Mouse (Mus musculus) bone marrow, adult 2 months (tissue): ENCODE measurements around the gene Dpep1. TPM values are rescaled to one million over a fixed set of nuclear protein-coding genes. Genes with fewer than 3 reads are reported as not detected.

Source experiments
- H3K27ac ChIP-seq: fragments of 200-500 bp; 2 replicates; pipeline ENCODE4 v1.5.1; 2012; ENCODE audit warnings: low read depth, mild to moderate bottlenecking, control low read depth, inconsistent platforms, low read length; ENCODE audit not compliant: control insufficient read depth, poor library complexity, insufficient read depth
- H3K4me1 ChIP-seq: fragments of 200-500 bp; 2 replicates; pipeline ENCODE4 v1.6.1; 2011; ENCODE audit warnings: low read length; ENCODE audit not compliant: control insufficient read depth, insufficient read depth
- H3K4me3 ChIP-seq: fragments of 200-500 bp; replicated peaks from 2 replicates; pipeline ENCODE3; 2011; ENCODE audit warnings: mild to moderate bottlenecking, low read depth, low read length, control low read depth; ENCODE audit not compliant: control insufficient read depth
- CTCF ChIP-seq: fragments of 200-500 bp; IDR thresholded peaks from 2 replicates; pipeline ENCODE4 v1.5.1; 2011; ENCODE audit warnings: low read length, control low read depth; ENCODE audit not compliant: control insufficient read depth, insufficient read depth
- POLR2A ChIP-seq: fragments of 200-500 bp; IDR thresholded peaks from 2 replicates; pipeline ENCODE4 v1.6.1; 2011; ENCODE audit warnings: low read depth, mild to moderate bottlenecking, control low read depth, low read length, borderline replicate concordance; ENCODE audit not compliant: control insufficient read depth
- WGBS: fragments of 180-500 bp; shearing (Covaris S2); methylation state at CpG from one replicate; pipeline ENCODE4 v1.1.7; 2018; 5-methylcytosine and 5-hydroxymethylcytosine counted together
- polyA plus RNA-seq: library from polyadenylated mRNA; stranded (reverse); fragments of >200 nt; gene quantifications from 2 replicates; pipeline ENCODE4 v1.2.4, GENCODE M21; 2011; ENCODE audit warnings: low replicate concordance; ENCODE audit not compliant: missing spikeins, insufficient read depth, insufficient read length

The Dpep1 gene
- 9.7 and 14.2 TPM in 2 replicates for polyA plus RNA-seq

DNA sequence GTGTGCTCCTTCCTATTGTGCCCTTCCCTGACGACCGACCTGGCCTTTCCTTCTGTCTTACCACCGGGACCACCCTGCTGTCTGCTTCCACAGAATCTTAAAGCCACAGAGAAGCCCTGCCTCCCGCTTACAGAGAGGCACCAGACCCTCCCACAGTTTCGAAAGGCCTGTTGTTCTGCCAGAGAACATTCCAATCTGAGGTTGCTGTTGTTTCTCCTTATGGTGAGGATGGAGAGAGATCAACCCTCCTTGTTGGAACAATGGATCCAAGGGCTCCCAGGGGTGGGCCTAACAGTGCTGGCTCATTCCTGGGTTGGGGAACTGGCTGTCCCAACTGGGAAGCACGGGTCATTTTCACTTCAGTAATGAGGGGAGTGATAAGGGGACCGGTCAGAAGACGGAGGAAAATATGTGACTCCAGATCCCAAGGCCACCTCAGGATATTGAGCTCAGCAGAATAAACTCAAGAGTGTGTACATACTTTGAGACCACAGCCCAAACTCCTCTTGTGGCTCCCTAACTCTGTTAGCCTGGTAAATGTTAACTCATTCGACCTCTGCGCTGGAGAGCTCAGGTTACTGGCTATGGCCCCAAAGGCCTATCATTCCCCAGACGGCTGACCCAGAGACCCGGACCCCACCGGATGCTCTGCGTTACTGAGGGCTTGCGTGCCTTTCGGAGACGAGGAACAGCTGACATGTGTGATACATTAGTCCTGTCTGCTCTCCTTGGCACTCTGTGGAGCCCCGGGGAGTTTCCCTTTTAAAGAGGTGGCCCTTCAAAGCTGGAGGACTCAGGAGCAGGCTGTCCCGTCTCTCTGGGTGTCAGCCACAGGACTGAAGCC lies at the start of gene Dpep1:
Dpep1 (plus strand) TSS at position 677 of the 844 bp plus-strand sequence.
- peaks cover 1% of the 10 kb centered on the region; the same call in 1 of the 2 replicates for H3K4me1 ChIP-seq
- H3K27ac ChIP-seq = no peak within 1 kb of the TSS
- H3K4me3 ChIP-seq = no peak within 1 kb of the TSS
- TF ChIP-seq CTCF (no peak), POLR2A (no peak)
- WGBS = 75% methylated on average over 19 of the region's 19 CpGs

DNA sequence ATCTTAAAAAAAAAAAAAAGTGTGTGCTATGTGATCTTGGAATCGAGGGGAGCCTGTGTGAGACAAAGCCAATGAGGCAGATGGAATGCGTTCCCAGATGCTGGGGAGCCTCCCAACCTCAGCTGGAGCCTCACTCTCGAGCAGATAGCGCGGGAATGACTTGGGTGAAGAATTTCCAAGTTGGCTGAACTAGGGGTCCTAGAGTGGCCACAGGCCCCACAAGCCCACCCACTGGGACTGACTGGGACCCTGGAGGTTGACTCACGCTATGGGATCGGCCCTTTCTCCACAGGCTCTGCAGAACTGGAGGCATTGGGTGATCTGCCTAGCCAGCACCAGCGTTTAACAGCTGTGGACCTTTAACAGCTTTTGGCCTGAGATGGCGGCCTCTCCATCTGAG lies 49.8 kb upstream of the Dpep1 start:
- no peaks in the 10 kb centered on the region; the same call in 1 of the 2 replicates for H3K4me1 ChIP-seq
- H3K27ac ChIP-seq = no peak overlapping the region
- 85% methylated on average over 9 of the region's 9 CpGs for WGBS
- no peak overlapping the region for H3K4me3 ChIP-seq
- TF ChIP-seq CTCF = no peak
- TF ChIP-seq POLR2A = no peak

DNA sequence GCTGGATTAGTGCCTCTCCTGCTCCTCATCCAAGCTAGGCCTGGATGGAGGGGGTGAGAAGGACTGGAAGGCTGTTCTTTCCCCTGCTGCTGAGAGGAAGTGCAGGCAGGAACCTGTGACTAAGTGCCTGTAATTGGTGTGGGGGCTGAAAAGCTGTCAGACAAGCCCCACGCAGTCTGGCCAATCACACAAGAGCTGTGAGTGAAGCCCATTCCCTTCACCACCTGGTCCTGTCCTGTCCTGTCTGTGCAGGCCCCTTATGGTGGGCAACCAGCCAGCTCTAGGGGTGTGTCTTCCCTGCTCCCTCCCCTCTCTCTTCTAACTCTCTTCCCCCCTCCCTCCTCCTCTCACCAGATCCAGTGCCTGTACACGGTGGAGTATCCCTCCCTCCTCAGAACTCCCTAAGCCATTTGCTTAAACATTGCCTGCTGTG lies 48.4 kb upstream of the Dpep1 start:
- TF ChIP-seq CTCF = no peak
- no peak for TF ChIP-seq POLR2A
- H3K4me3 ChIP-seq = no peak overlapping the region
- WGBS = 29% methylated on average over 2 of the region's 2 CpGs
- no peak overlapping the region for H3K27ac ChIP-seq
- H3K4me1 ChIP-seq = no peaks in the 10 kb centered on the region; the same call in 1 of the 2 replicates

DNA sequence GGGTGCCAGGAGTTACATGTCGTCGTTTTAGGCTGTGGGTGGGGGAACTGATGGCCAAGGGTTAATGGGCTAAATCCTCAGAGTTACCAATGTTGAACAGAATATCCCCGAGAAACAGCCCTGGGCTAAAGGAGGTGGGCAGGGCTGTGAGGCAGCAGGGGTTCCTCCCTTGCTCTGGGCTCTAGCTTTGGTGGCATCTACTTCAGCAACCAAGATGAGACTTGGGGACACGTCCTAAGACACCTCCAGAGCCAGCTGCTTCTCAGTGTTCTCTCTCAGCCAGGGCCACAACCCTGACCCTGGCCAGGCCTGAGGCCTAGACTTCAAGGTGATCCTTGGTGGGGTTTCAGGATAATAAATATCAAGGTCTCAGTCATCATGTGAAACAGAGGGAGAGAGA lies 47.3 kb upstream of the Dpep1 start:
- H3K4me1 ChIP-seq = no peaks in the 10 kb centered on the region; the same call in 1 of the 2 replicates
- H3K27ac ChIP-seq = no peak overlapping the region
- TF ChIP-seq CTCF (no peak), POLR2A (no peak)
- WGBS = 59% methylated on average over 4 of the region's 4 CpGs
- no peak overlapping the region for H3K4me3 ChIP-seq

DNA sequence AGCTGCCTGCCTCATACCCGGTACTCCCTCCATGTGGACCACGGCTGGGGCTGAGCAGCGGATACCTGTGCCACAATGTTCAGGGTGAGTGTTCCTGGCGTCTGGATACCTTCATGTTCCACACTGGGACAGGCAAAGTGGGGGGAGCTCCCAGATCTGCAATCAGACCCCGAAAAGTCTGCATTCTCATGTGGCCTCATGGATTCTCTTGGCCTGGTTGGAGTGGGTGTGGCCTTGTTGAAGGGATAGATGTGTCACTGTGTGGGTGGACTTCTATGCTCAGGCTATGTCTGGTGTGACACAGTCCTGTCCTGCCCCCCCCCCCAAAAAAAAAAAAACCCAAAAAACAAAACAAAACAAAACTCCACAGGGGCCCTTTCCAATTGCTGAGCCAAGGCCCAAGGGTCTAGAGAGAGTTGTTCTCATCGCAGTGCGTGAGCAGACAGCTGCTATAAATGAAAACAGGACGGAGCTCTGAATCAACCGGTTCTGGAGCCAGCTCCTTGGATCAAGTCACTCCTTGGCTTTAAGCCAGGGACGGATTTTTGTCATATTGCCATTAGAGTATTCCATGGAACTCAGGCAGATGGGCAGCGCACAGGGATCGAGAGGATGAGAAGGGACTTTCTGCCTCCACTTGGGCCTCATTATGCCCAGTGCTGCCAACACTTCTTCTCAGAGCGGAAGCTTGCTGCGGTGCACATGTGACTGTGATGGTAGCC lies 44.1 kb upstream of the Dpep1 start:
- TF ChIP-seq POLR2A = no peak
- TF ChIP-seq CTCF = no peak
- Histone ChIP-seq H3K4me1 (no peaks in the 10 kb centered on the region; the same call in 1 of the 2 replicates), H3K27ac (no peak overlapping the region), H3K4me3 (no peak overlapping the region)
- WGBS = 83% methylated on average over 14 of the region's 14 CpGs

DNA sequence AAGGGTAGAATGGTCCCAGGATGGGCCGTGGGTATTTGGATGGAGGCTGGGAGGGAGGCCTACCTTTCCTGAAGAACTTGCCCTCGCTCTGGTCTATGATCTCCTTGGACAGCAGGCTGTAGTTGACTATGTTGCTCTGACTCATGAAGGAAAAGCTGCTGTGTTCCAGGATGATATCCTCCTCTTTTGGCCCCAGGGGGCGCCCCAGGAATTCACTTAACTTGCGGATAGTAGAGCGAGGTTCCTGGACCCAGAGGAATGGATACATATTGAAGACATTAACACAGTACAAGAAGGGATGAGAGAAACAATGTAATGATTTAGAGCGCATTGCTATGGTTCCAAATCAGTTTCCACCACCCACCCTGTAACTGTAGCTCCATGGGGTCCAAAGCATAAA lies 40.8 kb upstream of the Dpep1 start:
- H3K4me3 ChIP-seq = no peak overlapping the region
- WGBS = 47% methylated on average over 6 of the region's 6 CpGs
- no peak overlapping the region for H3K27ac ChIP-seq
- TF ChIP-seq POLR2A = no peak
- TF ChIP-seq CTCF = no peak; the same call in 1 of the 2 replicates
- H3K4me1 ChIP-seq = no peaks in the 10 kb centered on the region

DNA sequence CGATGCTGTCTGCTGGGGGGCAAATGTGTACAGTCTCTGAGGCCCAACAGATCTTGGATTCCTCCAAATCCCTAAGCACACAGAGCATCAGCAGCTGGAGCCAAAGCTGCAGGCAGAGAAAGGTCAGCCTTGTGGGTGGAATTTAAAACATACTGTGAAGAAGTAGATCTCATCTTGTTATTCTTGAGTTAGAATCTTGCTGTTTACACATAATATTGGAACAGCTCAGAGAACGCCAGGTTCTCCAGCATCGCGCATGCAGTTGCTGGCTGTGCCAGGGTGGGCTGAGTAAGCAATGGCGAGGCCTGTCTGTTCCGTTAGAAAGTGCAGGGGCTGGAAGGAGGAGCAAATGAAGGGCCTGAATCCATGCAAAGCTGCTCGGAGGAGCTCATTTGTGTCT lies 39.7 kb upstream of the Dpep1 start:
- TF ChIP-seq CTCF = no peak
- TF ChIP-seq POLR2A = no peak
- WGBS = 87% methylated on average over 7 of the region's 7 CpGs
- no peak overlapping the region for H3K4me3 ChIP-seq
- H3K27ac ChIP-seq = no peak overlapping the region
- H3K4me1 ChIP-seq = no peaks in the 10 kb centered on the region

DNA sequence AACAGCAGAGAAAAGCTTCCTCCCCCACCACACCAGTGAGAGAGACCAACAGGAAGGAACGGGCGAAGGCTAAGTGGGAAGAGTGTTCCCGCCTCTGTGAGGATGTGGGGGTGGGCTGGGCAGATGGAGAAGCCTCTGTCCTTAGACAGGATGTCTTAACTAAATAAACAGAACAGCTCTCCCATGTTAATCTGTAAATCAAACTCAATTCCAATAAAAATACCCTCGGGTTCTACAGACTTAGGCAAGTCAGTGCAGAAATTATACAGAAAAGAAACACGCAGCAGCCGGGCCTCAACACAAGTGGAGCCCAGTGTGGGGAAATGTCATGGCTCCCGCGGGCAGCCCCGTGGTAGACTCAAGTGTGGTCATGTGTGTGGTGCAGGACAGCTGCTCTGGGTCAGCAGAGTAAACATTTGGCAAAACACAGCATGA lies 35.3 kb upstream of the Dpep1 start:
- Histone ChIP-seq H3K27ac (no peak overlapping the region), H3K4me1 (no peaks in the 10 kb centered on the region), H3K4me3 (no peak overlapping the region)
- no peak for TF ChIP-seq POLR2A
- no peak for TF ChIP-seq CTCF
- WGBS = 25% methylated on average over 9 of the region's 9 CpGs
